Mouse (Mus musculus) cerebellum, adult 9-11 months (tissue): ENCODE results near the gene Taf1c.
A peak's percentile ranks its signal among the peaks of the same experiment; 100 is the strongest.

ENCODE experiments used
- DNase-seq: peaks from one replicate; pipeline ENCODE4 v3.0.0; 2022

The Taf1c gene

GRCm38 (mm10) chr8:119604996-119605395, at the start of gene Taf1c:
Gene Taf1c (minus strand): TSS chr8:119605222.
- DNase-seq, result peak; percentile 92

DNA sequence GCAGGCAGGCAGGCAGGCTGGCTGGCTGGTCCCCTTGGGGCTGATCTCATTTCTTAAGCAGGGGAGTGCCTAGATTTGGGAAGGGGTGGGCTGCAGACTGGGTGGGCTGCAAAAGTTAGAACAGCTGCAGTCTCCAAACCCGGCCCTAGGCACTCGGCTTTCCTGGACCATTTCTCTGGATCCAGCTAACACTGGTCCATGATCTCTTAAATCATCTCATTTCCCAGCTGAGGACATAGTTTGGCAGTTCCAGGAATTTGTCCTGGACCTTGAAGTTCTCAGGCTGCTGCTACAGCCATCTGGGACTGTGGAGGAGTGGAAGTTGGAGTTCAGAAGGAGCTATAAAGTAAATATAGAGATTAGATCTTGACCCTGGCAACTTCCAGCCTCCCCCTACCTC, 46.3 kb upstream of the Taf1c start:
- no peak for DNase-seq

- DNase-seq, result no peak
These were observed 41.8 kb upstream of the Taf1c start for GRCm38 (mm10) chr8:119646846-119647245.

DNA sequence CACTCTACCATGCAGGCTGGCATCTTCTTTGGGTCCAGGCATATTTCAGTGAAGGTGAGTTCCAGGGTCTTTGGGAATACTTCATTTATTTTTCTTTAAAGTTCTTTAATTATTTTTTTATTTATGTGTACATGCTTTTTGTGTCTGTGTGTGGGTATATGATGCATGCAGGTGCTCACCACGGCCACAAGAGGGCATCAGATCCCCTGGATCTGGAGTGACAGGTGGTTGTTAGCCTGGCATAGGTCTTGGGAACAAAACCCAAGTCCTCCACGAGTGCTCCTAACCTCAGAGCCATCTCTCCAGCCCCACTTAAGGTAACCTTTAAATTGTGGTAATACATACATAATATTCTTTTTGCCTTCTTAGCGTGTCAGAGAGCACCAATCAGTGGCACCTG, 41.2 kb upstream of the Taf1c start:
- DNase-seq, result no peak

GRCm38 (mm10) chr8:119644981-119645597, 40.1 kb upstream of the Taf1c start:
- no peak for DNase-seq

DNA sequence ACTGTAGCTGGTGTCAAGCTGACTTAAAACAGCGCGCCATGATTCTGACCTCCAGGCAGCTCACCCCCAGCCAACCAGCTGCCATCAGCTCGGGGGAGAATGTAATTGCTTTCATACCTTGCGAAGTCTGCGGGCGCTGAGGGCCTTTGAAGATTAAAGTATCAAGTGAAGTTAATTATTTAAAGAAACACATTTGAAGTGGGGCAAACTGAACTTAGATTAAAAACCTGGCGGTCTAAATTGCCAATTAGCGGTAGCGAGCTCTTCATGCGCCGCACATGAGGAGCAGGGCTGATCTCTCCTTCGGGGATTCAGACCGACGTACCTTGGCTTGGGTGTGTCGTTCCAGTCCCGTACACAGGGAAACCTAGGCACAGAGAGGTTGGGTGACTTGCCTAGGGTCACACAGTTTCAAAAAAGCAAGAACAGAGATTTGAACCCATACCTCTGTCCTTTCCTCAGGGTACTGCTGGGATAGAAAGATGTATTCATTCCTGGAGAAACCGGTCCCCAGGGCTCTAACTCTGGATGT, 39.5 kb upstream of the Taf1c start:
- DNase-seq, result no peak

GRCm38 (mm10) chr8:119642960-119643359, 37.9 kb upstream of the Taf1c start:
- DNase-seq, result peak; percentile 43

DNA sequence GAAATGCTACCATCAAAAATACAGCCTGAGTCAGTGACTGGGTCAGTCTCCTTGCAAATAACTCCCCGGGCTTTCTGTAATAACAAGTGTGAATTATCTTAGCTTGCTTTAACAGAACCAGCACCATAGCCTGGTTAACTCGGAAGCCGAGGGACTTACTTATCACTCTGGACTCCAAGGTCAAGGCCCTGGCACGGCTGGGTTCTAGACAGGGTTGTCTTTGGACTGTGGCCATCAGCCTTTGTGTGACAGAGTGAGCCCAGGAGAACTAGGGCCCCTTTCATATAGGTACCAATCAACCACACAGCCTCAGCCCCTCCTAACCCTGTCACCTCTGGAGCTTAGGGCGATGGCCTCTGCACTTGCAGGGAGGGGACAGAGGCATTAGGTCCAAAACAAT, 36.0 kb upstream of the Taf1c start:
- DNase-seq, result no peak

DNA sequence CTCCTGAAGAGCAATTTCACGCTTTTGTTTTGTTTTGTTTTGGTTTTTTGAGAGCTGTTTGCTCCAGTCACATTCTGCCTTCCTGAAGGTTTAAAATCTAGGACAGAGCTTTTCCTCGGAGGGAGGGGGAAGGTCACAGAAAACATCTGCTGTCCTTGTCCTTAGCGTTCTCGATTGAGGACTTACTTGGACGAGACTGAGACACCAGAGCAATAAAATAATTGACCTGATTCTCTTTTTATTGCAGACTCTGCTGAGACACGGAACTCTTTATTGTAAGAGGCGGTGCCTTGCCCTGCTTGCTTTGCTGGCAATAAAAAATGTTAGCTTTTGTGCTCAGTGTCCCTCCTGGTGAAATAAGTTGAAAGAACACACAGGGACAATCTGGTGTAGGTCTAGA, 34.8 kb upstream of the Taf1c start:
- DNase-seq, result no peak

DNA sequence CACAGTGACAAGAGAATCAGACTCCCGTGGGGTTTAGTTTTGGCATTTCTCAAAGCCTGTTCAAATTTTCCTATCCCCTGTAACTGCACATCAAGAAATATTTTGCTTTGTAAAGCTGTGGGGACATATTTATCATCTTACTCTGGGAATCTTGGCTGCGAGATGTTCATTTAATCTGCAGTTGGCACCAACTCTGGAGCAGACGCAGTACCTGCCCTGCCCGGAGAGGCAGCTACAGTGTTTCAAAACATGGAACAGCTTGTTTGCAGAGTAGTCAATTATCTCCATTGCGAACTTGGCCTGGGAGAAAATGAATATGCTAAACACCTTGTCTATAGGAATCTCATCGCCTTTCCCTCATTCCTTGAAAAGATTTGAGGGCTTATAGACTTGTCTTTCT, 33.2 kb upstream of the Taf1c start:
- DNase-seq, result peak; percentile 33

- no peak for DNase-seq
These were observed 32.4 kb upstream of the Taf1c start for GRCm38 (mm10) chr8:119637381-119637780.

GRCm38 (mm10) chr8:119636766-119637165, 31.7 kb upstream of the Taf1c start:
- no peak for DNase-seq

DNA sequence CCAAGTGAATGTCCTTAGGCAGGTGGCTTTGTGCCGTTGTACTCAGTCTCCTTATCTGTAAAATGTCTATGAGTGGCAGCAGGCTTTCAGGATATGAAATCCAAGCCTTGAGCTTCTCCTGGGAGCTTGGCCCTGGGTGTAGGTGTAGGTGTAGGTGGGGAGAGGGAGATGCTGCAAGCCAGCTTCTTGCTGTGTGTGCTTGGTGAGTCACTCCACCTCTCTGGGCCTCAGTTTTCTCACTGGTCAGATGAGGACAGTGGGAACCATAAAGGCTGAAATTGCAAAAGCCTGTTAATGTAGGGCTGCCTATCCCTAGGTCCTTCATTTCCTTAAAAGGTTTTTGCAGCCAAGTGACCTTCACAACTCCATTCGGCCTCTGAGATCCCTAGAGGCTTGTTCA, 30.9 kb upstream of the Taf1c start:
- DNase-seq, result no peak

DNA sequence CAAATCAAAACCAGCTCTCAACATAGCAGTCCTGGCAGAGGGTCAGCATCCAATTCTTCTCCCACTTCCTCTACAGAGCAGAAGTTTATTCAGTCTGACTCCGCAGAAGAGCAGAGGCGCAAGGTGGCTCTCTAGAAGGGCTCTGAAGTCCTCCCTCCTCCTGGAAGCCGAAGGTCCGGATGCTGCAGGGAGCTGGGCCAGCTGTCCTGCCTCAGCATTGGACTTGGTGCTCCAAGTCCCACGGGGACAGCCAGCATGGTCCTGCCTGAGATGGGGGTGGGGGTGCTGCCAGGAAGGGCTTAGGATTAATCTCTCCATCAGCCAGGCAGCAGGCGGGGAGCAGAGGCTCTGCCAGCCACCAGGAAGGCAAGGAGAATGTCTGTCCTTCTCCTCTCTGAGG, 30.4 kb upstream of the Taf1c start, which contains the start of gene Kcng4:
TSS of gene Kcng4 (minus strand) at position 303 of the 400 bp plus-strand sequence.
- DNase-seq, result peak; percentile 22

DNA sequence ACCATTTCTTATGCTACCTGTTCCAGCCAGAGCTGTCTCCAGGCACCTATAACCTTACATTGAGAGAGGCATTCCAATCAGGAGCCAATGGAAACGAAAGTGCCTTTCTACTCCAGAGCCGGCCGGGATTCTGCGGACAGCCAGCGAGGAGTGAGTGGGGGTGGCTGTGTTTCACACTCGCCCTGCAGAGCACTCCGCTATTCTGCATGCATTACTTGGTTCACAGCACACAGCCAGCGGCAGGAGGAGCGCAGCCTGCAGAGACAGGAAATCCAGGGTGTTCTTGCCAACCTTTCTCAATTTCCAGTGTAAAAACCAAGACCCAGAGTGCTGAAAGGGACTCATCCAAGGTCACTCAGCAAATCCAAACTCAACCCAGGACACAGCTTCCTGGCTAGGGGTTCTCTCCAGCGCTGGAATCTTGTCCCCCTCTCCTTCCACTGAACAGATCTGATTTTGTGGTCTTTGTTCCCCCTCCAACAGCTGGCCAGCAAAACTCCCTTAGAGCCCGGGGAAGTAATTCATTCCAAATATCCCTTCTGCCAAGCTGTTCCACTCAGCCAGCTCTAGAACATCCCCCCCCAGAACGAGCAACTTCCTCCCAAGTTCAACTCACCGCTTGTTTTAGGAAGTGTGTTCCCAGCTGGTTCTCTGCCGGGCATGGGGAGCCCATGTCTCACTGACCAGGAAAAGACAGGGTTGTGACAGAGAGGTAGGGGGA, 29.8 kb upstream of the Taf1c start:
- DNase-seq, result no peak

DNA sequence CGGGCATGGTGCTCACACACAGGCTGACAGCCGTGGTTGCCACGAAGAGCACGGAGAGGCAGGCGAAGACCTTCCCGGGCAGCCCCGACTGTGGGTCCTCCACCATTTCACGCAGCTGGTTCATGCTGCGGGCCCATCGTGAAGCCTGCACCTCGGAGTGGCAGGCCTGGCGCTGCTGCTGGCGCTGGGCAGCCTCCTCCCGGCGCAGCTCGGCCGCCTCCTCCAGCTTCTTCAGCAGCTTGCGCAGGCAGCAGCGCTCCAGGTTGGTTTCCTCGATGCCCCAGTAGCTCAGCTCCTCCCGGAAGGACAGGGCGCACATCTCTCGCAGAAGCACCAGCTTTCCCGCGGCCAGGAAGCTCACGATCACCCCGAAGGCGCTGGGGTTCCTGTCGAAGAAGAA, 27.9 kb upstream of the Taf1c start:
- no peak for DNase-seq

DNA sequence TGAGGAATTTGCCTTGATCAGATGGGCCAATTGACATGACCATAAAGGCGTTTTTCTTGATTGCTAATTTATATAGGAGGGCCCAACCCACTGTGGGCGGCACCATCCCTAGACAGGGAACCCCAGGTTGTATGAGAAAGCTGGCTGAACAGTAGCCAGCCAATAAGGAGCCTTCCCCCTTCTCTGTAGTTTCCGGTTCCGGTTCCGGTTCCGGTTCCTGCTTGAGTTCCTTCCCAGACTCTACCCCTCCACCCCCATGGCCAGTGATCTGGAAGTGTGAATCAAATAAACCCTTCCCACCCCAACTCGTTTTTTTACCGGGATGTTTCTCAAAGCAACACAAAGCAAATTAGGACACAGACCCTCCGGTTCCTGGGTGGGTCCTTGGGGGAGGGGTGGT, 27.2 kb upstream of the Taf1c start:
- no peak for DNase-seq

- DNase-seq, result no peak
These were observed 25.8 kb upstream of the Taf1c start for GRCm38 (mm10) chr8:119630841-119631240.

- no peak for DNase-seq
These were observed 22.8 kb upstream of the Taf1c start for GRCm38 (mm10) chr8:119627613-119628359.

DNA sequence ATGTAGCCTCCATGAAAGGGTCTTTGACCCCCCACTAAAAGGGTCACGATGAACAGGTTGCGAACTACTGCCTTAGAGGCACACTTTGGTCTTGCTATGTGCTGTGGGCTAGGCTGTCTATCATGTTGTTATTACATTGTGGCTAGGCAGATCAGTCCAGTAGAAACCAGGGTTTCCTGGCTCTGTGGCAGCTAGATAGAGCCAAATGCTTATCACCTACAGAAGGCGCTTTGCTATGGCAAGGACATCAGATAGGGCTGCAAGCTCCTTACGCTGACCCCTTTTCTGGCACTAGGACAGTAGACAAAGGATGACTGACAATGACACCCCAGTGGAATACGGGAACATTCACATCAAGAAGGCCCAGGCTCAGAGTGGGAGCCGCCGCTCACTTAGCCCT, 22.2 kb upstream of the Taf1c start:
- DNase-seq, result no peak

DNA sequence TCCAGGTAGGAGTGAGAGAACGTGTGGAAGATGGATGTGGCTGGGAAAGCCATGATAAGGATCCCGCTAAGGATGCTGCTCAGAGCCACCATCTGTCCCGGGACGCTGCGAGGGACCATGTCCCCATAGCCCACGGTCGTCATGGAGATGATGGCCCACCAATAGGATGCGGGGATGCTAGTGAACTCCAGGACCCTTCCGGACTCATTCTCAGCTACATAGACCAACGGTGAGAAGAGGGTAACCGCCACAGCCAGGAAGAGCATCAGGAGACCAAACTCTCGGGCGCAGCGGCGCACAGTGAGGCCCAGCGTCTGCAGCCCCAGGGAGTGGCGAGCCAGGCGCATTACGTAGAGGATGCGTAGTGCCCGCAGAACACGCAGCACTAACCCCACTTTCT, 20.8 kb upstream of the Taf1c start:
- no peak for DNase-seq

- no peak for DNase-seq
These were observed 19.9 kb upstream of the Taf1c start for GRCm38 (mm10) chr8:119624916-119625315.

GRCm38 (mm10) chr8:119623744-119624143, 18.7 kb upstream of the Taf1c start:
- DNase-seq, result no peak

DNA sequence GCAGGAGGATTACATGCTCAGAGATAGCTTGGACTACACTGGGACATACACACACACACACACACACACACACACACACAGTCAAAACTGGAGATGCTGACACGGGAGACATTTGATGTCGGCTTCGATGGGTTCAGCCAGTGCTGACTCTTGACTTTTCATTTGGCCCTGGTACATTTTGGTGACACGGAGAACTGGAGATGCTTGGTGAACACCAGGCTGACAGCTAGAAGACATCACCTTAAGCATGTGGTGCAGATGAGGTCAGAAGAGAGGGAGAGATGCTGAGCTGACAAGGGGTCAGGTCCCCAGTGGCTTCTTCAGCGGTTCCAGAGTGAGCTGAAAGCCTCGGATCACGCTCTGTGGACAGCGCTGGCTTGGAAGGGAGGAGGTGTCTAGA, 18.0 kb upstream of the Taf1c start:
- no peak for DNase-seq
